Mouse (Mus musculus): Measurements from ENCODE around the gene Elmod3. TPM values are rescaled to one million over a fixed set of nuclear protein-coding genes. Genes with fewer than 3 reads are reported as not detected.
A peak's percentile ranks its signal among the peaks of the same experiment; 100 is the strongest.

The Elmod3 gene
- 10 to 100 TPM in 1 of 2 experiments, 1 to 10 TPM in 1; 7.6 to 10.2 TPM for total RNA-seq (2021)

GRCm38 (mm10) chr6:72597956-72598753 lies at the start of gene Elmod3, which contains the start of gene Retsat:
Gene Elmod3, minus strand, starts transcription at chr6:72598413.
Gene Retsat, plus strand, starts transcription at chr6:72598475.
- DNase-seq: peak; percentile 96

DNA sequence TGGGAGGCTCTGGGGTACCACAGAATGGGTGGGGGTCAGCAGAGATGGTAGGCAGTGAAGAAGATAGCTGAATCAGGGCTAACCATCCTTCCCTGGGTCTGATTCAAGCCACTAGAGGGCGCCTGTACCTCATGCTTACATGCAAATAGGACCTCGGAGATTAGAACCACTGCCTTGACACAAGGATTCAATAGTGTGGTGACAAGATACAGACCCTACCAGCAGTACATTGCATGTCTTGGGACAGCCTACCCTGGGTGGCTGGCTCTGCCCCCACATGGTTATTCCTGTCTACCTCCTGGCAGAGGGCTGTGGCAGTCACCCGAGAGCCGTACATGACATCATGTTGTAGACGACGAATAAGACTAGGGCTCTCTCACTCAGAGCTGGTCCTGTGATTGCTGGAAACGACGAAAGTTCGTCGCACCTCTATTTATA lies 49.2 kb upstream of the Elmod3 start:
- peak; percentile 81 for DNase-seq

- no peak for DNase-seq
Measured at GRCm38 (mm10) chr6:72645364-72645763, 47.2 kb upstream of the Elmod3 start.

DNA sequence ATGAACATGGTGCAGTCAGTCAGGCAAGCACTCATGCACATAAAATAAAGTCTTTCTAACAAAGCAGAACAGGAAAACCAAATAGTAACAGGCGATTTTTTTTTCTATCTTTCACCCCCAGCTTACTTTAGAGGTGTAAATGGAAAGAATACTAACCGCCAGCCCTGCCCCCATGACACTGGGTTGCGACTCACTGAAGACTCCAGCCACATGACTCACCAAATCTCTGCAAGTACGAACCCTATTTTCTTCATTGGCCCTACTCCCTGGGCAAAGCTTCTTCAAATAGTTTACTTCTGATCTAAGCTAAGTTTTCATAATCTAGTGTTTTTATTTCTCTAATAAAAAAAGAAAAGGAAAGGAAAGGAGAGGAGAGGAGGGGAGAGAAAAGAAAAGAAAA lies 46.4 kb upstream of the Elmod3 start:
- DNase-seq: no peak

DNA sequence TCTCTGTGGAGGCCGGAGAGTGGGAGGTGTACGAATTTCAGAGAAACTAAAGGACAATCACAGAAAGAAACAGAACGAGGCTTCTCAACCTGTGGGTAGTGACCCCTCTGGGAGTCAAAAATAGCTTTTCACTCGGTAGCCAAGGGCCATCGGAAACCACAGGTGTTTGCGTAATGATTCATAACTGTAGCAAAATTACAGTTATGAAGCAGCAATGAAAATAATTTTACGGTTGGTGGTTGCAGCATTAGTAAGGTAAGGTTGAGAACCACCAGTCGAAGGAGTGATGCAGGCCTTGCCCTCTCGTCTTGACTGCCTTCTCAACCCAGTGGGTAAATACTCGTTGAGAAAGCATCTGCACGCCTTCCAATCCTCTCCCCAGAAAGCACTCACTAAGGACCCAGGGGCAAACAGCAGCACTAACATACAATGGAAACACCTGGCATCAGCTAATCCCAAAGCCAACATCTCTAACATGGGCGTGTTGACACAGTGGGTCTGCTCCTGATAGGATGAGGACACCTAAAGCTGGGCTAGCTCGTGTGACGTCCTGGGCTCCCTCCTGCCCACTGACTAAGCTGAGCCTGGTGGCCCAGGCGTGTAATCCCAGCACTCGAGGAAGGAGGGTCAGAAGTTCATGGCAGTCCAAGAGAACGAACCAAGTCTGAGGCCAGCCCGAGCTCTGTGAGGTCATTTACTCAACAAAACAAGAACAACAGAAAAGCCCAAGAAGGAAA lies 43.2 kb upstream of the Elmod3 start:
- no peak for DNase-seq

GRCm38 (mm10) chr6:72636940-72637339 lies 38.7 kb upstream of the Elmod3 start:
- no peak for DNase-seq

- DNase-seq: peak; percentile 79
Measured at GRCm38 (mm10) chr6:72635760-72636431, 37.7 kb upstream of the Elmod3 start.

DNA sequence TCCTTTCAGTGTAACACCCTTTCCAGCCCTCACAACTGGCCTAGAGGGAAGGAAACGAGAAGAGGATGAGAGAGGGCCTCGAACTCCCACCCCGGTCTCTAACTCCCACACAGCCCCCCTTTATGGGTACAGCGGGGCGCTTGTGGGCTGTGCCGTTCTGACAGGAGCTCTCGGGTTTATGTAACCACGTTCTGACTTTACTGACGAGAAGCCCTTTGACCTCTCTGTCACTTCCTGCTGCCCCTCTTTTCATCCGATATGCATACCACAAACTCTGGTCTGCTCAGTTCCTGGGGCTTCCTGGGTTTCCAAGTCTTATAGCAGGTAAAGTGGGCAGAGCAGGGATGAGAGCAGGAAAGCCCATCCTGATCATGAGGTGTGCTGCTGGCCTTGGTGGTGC lies 36.1 kb upstream of the Elmod3 start:
- DNase-seq: no peak

DNA sequence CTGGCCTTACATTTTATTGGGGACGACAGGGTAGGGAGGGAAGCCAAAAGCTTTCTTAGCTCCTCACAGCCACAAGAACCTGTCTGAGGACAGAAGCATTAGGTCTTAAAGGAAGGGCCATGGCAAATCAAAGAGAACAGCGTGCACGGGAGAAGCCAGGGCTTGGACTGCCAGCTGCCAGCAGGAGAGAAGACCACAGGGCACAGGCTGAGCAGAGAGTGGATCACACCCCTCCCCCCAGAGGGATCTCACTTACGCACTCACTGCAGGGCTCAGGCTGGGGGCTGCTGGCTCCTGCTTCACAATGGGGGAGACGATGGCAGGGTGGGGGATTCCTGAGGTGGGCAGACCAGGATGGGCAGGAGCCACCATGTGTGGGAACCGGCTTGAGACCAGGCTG lies 33.5 kb upstream of the Elmod3 start:
- DNase-seq: no peak

DNA sequence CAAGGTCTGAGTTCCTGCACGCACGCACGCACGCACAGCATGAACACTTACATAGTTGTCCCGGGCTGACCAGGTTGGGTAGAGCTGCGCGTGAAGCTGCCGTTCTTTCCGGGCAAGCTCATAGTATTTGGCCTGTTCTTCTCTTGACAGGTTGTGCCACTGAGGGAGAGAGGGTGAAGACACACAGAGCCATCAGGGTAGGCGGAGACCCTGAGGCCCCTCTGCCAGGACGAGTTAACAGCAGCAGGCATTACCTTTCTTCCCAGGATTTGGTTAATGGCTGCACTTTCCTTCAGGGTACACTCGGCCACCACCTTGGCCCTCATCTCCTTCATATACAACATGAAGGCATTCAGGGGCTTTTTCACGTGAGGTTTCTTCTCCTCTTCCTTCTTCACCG lies 32.7 kb upstream of the Elmod3 start:
- no peak for DNase-seq

GRCm38 (mm10) chr6:72630370-72630769 lies 32.2 kb upstream of the Elmod3 start:
- no peak for DNase-seq

- no peak for DNase-seq
Measured at GRCm38 (mm10) chr6:72627276-72627675, 29.1 kb upstream of the Elmod3 start.

DNA sequence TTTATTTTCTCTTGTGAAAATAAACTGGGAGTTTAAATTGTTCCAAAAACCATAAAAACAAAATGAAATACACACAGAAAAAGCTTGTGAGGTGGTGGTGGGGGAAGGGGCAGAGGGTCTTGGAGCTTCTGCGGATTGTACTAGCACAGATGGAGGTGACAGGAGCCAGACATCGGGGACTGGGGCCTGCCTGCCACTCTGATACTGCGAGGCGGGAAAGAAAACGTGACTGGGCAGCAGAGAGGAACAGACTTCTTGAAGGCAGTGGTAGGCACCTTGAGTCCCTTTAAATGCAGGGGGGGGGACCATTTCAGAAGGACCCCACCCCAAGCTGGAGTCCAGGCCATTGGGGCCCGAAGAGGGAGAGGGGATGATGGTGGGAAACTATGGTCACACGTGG lies 28.2 kb upstream of the Elmod3 start:
- no peak for DNase-seq

DNA sequence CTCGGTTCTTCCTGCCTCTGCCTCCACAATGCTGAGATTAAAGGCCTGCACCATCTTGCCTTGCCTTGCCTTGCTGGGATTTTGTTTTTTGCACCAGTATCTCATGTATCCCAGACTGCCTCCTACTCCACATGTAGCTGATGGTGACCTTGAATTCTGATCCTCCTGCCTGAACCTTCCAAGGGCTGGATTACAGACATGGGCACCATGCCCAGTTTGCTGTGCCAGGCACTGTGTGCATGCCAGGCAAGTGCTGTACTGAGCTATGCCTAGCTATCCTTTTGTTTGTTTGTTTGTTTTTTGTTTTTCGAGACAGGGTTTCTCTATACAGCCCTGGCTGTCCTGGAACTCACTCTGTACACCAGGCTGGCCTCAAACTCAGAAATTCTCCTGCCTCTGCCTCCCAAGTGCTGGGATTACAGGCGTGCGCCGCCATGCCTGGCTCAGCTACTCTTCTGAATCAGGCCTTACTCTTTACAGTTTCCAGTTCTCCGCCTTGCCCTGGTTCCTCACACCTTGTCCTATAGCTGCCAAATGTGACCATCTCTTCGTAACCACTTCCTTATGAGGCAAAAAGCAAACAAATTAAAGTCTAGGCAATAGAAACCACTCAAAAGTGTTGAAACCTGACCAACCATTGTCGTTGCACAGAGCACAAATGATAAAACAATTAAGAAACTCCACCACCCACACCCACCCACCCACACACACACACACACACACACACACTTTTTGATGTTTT lies 25.6 kb upstream of the Elmod3 start:
- DNase-seq: peak; percentile 36

DNA sequence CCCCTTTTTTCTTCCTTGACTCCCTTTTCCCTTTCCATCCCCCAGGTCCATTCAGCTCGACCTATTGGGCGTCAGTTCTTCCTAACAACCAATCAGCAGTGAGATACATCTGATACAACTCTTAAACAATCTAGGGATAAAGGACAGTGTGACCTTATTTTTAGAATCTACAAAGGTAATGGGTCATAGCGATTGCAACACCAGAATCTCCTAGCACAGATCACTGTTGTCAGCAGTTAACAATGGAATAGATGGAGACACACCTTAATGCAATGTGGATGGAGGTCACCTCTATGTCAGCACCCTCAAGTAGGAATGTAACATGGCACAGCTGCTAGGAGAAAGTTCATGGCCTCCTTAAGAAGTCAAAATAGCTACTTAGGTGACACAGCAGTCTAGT lies 24.7 kb upstream of the Elmod3 start:
- DNase-seq: no peak

- DNase-seq: no peak
Measured at GRCm38 (mm10) chr6:72620920-72621319, 22.7 kb upstream of the Elmod3 start.

- no peak for DNase-seq
Measured at GRCm38 (mm10) chr6:72619734-72620532, 21.7 kb upstream of the Elmod3 start.

- peak; percentile 94 for DNase-seq
Measured at GRCm38 (mm10) chr6:72616643-72617288, 18.6 kb upstream of the Elmod3 start, which contains the start of gene Tgoln1. Gene Tgoln1, minus strand, starts transcription at chr6:72617000.

GRCm38 (mm10) chr6:72615561-72616375 lies 17.6 kb upstream of the Elmod3 start:
- no peak for DNase-seq

DNA sequence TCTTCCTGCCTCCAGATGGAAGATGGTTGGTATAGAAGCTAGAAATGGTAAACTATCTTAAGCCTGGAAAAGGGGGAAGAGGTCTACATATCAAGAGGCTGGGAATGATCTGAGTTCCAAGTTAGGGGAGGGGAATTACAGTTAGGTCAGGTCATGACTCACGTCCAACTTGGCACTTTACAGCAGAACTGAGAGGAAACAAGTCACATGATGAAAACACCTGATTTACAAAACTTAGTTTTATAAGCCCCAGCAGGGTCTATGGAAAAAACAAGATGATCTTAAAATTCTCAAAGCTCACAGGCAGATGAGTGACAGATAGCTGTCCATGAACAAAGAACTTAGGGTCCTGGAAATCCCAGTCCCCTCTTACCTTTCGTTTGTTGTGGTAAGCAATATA lies 16.9 kb upstream of the Elmod3 start:
- no peak for DNase-seq

Data from heart, postnatal 4 days (tissue).